Mouse (Mus musculus) adrenal gland (tissue): Measurements from ENCODE around the gene Itgb1bp1.

Source experiments
- intact Hi-C: fragments of 180-260 bp; cut with DNase I; formaldehyde crosslinking; loops from one replicate; pipeline ENCODE4 v1.15.1; 2025
- long read RNA-seq, 2 experiments: library from polyadenylated mRNA; unstranded; transcript quantifications; one replicate each; pipeline ENCODE4 v2.0.0; 2020; ENCODE audit warnings: borderline replicate concordance in 1 of 2; ENCODE audit not compliant: insufficient replicate concordance in 1 of 2

Gene Itgb1bp1
- long read RNA-seq, experiment 1, transcript Itgb1bp1-201 (7 exons, 1,921 nt) = major isoform, 58 of 97 reads
- long read RNA-seq, experiment 1, transcript Itgb1bp1-206 (7 exons, 1,701 nt) = minor isoform, 28 of 97 reads
- long read RNA-seq, experiment 1, partial matches to known transcripts = 1 of 97 reads
- long read RNA-seq, experiment 1, other reads (novel, unspliced or antisense) = 8 of 97 reads
- long read RNA-seq, experiment 2, transcript Itgb1bp1-201 (7 exons, 1,921 nt) = major isoform, 55 of 88 reads
- long read RNA-seq, experiment 2, transcript Itgb1bp1-206 (7 exons, 1,701 nt) = minor isoform, 22 of 88 reads
- long read RNA-seq, experiment 2, partial matches to known transcripts = 0 of 88 reads
- long read RNA-seq, experiment 2, other reads (novel, unspliced or antisense) = 8 of 88 reads

DNA sequence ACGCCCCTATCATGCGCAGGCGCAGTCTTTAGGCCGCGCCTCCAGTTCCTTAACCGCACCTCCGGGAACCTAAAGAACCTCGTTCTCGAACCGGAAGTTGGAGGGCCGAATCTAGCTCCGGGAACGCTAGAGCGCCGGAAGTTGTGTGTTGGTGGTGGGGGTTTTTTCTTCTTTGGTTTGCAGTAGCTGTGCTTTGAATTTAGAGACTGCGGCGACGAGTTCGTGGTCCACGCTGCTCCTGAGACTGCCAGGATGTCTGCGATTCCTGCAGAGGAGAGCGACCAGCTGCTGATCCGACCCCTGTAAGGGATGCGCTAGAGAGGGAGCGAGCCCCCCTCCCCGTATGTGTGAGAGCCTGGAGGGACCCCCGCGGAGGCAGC lies at the start of gene Itgb1bp1:
Itgb1bp1 (minus strand) TSS at position 42 of the 380 bp plus-strand sequence.
- intact Hi-C loops = no loop called here

DNA sequence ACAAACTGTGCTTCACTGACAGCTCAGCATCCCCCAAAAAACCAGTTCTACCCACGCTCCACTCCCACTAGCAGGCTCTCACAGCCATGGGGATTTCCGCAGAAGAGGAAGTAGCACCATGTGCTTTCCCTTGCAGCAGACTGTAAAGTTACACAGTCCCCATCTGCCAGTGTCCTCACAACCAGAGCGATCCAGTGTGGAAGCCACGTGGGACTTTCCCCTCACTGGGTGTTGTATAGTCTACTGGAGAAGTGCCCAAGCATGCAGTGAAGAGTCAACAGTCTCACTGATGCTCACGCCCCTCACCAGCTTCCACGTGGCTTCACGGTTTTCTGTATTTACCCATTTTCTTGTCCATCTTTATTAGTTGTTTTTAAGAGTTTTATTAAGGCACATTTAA lies 49.8 kb upstream of the Itgb1bp1 start:
- intact Hi-C loops = no loop called here

DNA sequence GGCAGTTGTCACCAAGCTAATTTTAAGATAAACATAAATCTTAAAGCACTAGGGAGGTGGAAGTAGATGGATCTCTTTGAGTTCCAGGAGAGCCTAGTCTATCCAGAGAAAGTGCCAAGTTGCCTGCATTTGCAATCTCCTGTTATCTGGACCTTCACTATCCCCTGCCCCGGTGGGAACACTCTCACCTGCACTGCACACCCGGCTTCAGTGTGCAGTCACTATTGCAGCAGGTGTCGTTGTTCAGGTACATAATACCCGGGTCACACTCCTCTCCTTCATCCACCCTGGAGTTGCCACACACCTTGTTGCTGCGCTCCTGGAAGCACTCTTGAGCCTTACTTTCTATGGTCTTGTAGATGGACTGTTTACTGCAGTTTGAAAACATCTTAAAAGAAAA lies 47.7 kb upstream of the Itgb1bp1 start:
- intact Hi-C loops = no loop called here

DNA sequence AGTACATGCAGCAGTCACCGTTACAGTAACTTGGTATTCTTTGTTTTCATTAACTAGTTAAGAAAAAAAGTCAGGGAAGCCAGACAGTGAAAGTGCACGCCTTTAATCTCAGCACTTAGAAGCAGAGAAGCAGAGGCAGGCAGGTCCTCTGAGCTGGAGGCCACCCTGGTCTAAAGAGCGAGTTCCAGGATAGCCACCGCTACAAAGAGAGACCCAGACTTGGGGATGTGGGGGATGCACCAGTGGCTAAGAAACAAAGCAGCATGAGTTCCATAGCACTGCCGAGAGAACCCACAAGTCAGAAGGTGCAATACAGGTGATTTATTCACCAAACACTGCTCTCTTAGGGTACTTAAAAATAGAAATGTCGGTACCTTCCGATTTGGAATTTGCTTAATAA lies 46.9 kb upstream of the Itgb1bp1 start:
- intact Hi-C loops = no loop called here

DNA sequence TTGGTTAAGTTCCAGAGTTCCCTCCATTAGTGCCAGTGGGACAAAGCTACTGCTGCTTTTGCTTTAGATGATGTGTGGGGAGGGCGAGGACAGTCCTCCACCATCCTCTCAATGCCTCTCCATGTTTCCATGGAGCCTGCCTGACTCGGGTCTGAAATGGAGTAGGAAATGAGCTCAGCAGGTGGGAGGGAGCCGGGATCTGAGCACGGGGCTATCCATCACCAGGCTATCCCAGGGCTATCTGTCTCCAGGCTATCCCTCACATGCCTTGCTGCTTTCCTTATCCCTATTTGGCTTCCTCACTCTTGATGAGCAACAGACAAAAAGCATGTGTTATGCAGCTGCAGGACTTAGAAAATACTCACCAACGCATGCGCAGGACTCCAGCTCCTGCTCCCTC lies 45.6 kb upstream of the Itgb1bp1 start:
- intact Hi-C loops = no loop called here

DNA sequence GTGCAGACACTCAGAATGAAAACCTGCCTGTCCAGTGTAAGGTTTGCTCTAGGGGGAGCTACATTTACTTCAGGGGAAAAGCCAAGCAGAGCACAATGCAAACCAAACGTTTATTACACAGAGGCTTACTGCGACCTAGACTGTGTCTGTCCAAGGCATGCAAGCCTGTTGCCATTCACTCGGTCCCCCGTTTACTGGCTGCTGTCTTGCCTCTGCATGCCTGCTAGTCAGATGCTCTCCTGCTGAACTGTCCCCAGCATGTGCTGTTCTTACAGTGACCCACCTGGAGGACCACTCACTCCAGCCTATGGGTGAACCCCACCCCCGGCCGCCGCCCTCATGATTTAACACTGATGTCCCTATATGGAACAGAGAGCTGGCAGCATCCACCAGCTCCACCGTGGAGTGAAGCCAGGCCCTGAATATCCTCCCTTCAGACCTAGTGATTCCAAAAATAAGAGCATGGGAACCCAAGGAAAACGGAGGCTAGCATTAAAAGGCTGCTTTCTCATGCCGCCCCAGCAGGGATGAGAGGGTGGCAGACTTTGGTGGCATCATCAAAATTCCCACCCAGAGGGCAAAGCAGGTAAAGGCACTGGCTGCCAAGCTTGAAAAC lies 45.0 kb upstream of the Itgb1bp1 start:
- intact Hi-C loops = no loop called here

DNA sequence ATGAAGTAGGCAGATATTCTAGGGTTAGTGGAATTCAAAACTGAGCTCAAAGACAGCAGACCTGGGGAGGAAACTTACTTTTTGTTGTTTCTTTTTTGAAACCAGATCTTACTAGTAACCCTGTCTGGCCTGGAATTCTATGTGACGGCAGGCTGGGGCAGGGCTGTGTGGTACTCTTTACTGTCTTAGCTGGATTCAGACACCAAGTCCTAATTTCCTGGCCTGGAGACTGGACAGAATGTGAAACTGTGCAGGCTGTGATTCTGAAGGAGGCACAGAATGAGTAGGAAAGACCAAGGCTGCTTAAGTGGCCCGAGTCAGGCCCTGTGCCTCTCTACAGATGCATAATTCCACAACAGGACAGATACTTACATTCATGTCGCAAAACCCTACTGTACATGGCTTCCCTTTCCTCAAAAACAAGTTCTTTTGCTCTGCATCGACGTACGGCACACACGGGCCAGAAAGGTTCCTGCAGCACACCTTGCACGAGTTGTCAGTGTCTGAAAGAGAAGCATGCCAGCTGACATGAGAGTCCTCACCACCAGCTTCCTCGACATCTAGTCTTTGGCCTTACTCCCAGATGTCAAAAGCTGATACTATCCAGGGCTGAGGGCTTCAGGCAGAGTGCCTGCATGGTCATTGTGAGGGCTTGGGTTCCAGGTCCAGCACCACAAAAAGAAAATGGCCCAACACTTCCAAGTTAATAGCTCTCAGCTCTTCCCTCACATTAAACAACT lies 43.7 kb upstream of the Itgb1bp1 start:
- intact Hi-C loops = no loop called here

DNA sequence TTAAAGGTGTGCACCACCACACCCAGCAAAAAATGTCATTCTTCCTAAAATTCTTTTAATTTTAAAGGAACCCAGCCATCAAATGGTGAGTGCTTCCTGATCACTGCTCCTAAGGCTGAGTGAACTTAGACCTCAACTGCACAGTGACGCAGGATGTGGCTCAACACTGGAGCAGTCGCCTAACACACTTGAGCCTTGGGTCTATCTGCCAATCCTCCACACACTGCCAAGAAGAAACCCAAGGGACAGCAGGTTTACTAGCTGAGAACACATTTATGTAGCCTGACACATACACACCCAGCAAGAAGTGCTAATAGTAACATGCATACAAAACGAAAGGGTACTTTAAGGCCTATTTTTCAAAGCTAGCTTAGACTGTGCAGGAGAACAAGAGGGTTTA lies 40.2 kb upstream of the Itgb1bp1 start:
- intact Hi-C loops = no loop called here

DNA sequence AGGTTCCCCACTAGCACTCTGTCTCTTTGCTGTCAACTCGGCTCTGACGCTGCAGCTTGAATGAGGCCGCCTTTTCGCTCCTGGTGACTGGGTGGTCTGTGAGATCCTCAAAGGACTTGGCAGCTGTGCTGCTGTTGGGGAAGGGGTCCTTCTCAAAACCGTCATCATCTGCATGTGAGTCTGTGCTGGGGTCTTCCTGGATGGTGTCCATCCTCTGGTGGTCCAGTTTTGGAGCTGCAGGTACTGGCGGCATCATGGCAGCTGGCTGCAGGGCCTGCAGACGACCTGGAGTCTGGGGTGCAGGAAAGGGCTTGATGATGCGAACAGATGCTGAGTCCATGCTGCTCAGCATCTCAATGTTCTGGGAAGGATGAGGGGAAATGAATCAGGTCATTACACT lies 39.2 kb upstream of the Itgb1bp1 start:
- intact Hi-C loops = no loop called here

DNA sequence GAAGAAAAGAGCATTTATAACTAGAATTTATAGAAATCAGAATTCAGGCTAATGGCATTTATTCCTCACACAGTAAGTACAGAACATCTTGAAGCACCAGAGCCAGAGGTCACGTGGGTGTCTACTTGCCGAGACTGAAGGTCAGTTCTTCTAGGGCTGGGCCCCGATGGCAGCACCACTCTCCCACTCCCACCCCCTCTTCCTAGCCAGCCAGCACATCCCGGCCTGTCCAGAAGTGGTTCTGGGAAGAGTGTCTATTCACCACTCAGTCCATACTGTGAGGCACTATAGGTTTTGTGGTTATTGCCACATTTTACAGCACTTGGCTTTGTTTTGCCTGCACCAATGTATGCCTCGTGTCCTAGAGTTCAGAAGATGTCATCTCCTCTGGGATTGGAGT lies 38.0 kb upstream of the Itgb1bp1 start:
- intact Hi-C loops = no loop called here

DNA sequence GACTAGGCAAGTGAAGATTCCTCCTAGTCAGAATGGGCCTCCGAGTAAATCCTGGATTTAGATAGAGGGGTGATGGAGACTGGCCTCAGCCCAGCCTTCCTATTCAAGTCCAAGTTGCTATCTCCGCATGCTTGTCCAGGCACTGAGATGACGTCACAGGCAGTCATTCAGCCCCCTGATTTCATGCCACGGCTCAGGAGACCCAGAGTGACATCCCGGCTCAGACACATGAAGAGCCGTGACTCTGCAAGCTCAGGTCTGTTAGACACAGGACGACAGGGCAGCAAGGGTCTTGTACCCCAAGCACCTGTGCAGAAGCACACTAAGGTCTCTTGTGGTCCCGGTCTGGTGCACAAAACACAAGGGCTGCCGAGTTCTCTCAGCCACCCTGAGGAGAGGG lies 36.8 kb upstream of the Itgb1bp1 start:
- intact Hi-C loops = no loop called here

DNA sequence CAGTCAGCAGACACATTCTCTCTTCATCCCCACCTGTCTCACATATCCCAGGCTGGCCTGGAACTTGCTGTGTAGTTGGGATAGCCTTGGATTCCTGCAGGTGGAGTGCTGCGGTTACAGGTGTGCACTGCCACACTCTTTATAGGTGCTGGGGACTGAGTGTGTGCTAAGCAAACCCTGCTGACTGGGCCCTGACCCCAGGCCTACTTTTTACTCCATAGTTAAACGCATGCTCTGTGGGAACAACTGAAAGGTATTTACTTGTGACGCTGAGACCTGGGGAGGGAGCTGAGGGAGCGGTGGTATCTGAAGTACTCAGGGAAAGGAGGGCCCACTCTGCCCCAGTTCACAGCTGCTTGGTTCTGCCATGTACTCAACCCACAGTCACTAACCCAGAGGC lies 36.2 kb upstream of the Itgb1bp1 start:
- intact Hi-C loops = no loop called here

DNA sequence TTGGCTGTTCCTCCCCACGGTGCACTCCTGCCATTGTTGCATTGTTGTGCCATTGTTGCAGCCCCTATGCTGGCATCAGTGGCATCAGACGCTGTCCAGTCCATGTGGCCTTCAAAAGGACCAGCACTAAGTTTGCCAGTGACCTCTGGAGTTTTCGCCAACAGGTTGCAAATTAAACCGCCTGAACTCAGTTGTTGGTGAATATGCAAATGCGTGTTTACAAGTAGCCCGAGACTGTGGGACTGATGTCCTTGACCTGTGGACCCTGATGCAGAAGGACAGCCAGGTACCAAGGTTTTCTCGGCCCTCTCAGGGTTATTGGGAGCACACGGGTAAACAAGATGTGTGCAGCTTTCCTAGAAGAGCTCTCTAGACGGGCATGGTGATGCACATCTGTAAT lies 35.1 kb upstream of the Itgb1bp1 start:
- intact Hi-C loops = no loop called here

DNA sequence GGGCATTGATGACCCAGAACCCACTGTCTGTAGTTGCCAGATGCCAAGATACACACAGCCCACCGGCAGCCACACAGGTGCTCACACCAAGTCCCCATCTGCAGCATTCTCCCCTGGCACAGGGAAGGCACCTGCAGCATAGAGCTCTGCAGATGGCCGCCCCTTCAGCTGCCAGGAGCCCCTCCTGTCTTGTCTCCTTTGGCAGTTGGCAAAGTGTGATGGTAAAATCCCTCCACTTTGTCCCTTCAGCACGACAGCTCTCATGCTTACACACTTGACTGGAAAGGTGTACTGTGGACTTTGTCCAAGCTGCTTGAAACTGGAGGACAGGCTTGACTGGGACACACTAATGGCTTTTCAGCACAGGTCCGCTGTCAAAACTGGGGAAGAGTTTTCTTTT lies 34.2 kb upstream of the Itgb1bp1 start:
- intact Hi-C loops = no loop called here

DNA sequence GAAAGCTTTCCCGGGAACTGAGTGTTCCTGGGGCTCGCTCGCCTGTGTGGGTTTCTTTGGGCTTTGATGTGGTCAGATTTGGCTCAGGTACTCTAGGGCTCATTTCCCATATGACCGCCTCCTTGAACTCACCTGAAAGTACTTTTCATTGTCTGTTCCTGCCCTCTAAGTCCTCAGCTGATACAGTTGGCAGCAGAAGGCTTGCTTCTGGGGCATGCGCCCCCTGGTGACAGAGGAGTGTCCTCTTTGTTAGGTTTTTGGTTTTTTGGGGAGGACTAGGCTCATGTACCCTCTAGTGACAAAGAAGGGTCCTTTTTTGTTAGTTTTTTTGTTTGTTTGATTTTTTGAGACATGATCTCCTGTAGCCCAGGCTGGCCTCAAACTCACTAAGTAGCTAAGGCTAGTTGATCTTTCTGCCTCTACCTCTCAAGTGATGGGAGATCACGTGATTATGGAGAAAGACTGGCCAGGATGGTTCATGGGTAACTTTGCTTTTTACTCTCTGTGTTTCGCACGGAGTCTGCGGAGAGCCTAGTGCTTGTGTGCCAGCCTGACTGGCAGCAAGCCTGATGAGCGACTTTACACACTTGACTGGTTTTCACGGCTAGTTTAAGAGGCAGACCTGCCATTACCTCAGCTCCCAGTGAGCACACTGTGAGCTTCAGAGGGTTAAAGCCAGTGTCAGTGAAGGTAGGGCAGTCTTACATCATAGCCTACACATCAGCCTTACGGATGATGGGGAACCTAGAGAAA lies 32.2 kb upstream of the Itgb1bp1 start:
- intact Hi-C loops = no loop called here

DNA sequence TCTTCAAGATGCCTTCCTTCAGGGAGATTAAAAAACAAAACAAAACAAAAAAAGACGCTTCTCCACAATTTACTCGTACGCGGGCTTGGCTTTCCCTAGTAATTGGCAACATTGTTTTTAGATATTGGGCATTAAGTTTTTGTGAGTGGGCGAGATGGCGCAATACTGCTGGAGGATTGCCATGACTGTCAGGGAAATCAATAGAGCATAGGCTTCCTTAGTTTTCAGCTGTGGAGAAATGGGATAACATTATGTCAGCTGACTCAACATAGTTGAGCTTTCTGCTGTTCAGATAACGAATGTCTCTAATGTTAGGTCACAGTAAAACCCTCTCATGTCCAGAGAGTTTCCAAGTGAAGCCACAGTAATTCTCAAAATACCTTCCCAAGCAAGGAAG lies 30.8 kb upstream of the Itgb1bp1 start:
- intact Hi-C loops = no loop called here

DNA sequence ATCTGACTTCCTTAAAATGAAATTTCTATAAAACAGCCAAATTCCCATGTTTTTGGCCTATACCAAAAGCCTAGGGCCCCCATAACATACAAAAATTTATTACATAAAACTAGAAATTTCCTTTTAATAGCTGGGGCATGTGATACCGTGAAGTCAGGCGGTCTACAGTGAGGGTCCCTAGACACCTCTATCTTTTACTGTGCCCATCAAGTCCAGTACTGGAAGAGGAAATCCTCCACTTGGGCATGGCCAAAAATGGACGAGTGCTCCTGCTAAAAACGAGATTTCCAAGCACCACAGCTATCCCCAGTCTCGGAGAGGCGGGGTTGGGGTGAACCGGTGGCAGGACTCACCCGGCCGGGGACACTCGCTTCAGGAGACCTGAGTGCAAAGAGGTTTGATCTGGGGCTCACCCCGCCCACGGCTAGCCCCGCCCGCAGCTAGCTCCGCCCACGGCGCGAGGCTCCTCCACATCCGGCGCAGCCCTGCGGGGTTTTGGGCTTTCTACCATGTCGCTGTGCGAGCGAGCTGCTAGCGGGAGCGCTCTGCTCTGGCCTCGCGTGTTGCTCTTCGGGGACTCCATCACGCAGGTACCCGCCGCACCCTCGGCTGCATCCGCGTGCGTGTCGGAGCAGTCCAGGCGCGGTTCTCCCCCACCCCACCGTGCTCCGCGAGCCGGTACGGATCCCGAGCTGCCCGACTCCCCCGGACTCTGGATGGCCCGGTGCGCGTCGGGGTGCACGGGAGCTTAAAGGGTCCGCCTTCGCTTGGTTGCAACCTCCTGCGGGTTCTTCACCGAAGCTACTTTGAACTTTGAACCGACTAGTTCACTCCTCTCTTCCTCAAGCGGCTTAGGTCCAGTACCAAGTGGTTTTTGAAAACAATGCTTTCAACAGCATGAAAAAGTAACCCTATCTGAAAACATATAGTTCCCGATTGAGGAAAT lies 30.1 kb upstream of the Itgb1bp1 start, which contains the start of gene Iah1:
Iah1 (plus strand) TSS at position 467 of the 946 bp plus-strand sequence.
- intact Hi-C loops = no loop called here

DNA sequence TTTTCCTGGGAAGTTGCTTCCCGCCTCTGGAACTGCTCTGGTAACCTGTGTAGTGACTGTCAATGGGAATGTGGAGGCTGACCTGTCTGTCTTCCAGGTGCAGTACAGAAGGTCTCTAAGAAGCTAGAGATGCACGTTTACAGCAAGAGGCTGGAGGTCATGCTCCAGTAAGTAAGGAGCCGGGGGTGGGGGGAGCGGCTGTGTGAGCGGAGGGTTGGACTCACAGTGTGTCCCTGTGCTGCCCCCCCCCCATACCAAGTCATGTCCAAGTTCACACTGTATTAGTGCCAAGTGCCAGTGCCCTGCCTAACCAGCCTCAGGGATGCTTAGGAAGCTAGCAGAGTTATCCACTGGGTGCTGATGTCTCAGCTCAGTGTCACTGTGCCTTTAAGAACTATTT lies 26.1 kb upstream of the Itgb1bp1 start:
- intact Hi-C loops = no loop called here

DNA sequence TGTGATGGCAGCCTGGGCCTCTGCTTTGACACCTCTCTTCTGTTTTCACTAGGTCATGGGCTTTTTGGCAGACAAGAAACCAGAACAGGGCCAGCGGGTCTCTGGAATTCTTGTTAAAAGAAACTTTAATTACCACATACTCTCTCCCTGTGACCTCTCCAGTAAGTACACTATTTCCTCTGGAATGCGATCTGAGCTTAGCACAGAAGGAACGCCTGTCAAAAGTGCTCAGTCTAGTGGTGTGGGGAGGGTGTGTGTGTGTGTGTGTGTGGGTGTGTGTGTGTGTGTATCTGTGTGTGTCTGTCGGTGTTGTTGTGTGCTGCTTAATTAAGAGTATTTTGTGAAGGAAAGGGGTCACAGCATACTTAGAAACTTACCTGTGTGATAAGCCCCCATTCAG lies 20.6 kb upstream of the Itgb1bp1 start:
- intact Hi-C loops = no loop called here

DNA sequence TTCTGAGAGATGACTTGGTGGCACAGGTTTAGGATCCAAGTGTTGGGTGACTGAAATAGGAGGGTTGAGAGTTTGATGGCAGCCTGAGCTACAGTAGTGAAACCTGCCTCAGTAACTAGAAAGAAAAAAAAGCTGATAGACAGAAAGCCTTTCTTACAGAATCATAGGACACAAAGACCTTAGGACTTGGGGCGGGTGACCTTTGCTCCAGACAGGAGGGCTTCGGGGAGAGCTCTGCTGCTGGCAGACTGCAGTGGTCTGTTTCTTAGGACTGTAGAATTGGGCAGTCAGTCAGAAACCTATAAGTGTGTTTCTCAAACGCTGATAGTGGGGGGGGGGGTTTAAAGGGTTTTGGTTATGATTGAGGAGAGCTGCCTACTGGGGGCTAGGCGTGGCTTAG lies 19.7 kb upstream of the Itgb1bp1 start:
- intact Hi-C loops = no loop called here

DNA sequence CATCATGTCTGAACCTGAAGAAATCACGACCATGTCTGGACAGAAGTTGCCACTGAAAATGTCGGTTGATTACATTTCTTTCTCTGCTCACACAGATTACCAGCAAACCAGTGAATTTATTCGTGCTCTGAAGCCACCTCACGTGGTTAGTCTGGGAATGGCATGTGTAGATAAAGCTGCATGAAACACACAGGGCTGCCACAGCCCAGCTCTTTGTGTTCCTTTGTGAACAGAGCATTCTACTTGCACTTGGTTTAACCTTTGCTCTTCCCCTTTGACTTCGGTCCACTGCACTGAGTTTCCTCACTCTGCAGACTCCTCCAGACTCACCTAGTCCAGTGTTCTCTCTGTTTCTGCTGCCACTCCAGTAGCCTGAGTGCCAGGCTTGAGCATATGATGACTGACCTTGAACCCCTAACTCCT lies 16.3 kb upstream of the Itgb1bp1 start:
- intact Hi-C loops = no loop called here
